Mouse (Mus musculus) myocyte (in vitro differentiated cells): ENCODE results near the gene Urad. TPM values are rescaled to one million over a fixed set of nuclear protein-coding genes. Genes with fewer than 3 reads are reported as not detected.

Experiments
- H3K27me3 ChIP-seq: one replicate; pipeline ENCODE4 v1.6.1; 2011; ENCODE audit not compliant: control insufficient read depth, insufficient read depth, insufficient read length
- H3K36me3 ChIP-seq: one replicate; pipeline ENCODE4 v1.6.1; 2011; ENCODE audit not compliant: control insufficient read depth, insufficient read depth
- H3K4me2 ChIP-seq: one replicate; pipeline ENCODE4 v1.6.1; 2011; ENCODE audit warnings: low read depth, control low read depth
- H3K4me3 ChIP-seq: one replicate; pipeline ENCODE4 v1.5.1; 2011; ENCODE audit warnings: mild to moderate bottlenecking, control low read depth, moderate library complexity
- H3K79me2 ChIP-seq: one replicate; pipeline ENCODE4 v1.6.1; 2011; ENCODE audit not compliant: control insufficient read depth, insufficient read depth
- H3ac ChIP-seq: one replicate; pipeline ENCODE4 v1.6.1; 2011; ENCODE audit not compliant: control insufficient read depth, insufficient read length
- CEBPB ChIP-seq: IDR thresholded peaks from 2 replicates; pipeline ENCODE4 v1.6.1; 2011; ENCODE audit warnings: mild to moderate bottlenecking, moderate library complexity; ENCODE audit not compliant: poor library complexity, insufficient read depth, severe bottlenecking
- E2F4 ChIP-seq: IDR thresholded peaks from one replicate; pipeline ENCODE4 v1.6.1; 2011; ENCODE audit warnings: mild to moderate bottlenecking, control low read depth, moderate library complexity; ENCODE audit not compliant: insufficient read depth
- MAX ChIP-seq: IDR thresholded peaks from one replicate; pipeline ENCODE4 v1.6.1; 2011; ENCODE audit warnings: low read depth, mild to moderate bottlenecking, control low read depth
- MYOD1 ChIP-seq, 3 experiments: IDR thresholded peaks; one replicate each; pipeline ENCODE4 v1.6.1; 2011; ENCODE audit warnings: control low read depth in 2 of 3, low read depth in 2 of 3, mild to moderate bottlenecking in 2 of 3, moderate library complexity in 1 of 3; ENCODE audit not compliant: insufficient read length in 2 of 3, control insufficient read depth in 1 of 3
- MYOG ChIP-seq, 3 experiments: IDR thresholded peaks; one replicate each; pipeline ENCODE4 v1.6.1; 2011; ENCODE audit warnings: control low read depth in 2 of 3, low read depth in 2 of 3, mild to moderate bottlenecking in 2 of 3; ENCODE audit not compliant: insufficient read length in 2 of 3, control insufficient read depth in 1 of 3, insufficient read depth in 1 of 3
- POLR2A ChIP-seq: IDR thresholded peaks from one replicate; pipeline ENCODE4 v1.6.1; 2011; ENCODE audit warnings: low read depth, mild to moderate bottlenecking, control low read depth, moderate library complexity; ENCODE audit not compliant: insufficient read length
- POLR2AphosphoS2 ChIP-seq: IDR thresholded peaks from one replicate; pipeline ENCODE4 v1.6.1; 2011; ENCODE audit warnings: low read depth, control low read depth; ENCODE audit not compliant: insufficient read length
- REST ChIP-seq: IDR thresholded peaks from one replicate; pipeline ENCODE4 v1.6.1; 2011; ENCODE audit warnings: mild to moderate bottlenecking, control low read depth, moderate library complexity; ENCODE audit not compliant: insufficient read depth, insufficient read length
- SRF ChIP-seq: IDR thresholded peaks from one replicate; pipeline ENCODE4 v1.6.1; 2011; ENCODE audit warnings: low read depth; ENCODE audit not compliant: control insufficient read depth, insufficient read length
- TCF12 ChIP-seq: IDR thresholded peaks from one replicate; pipeline ENCODE4 v1.6.1; 2011; ENCODE audit warnings: mild to moderate bottlenecking, control low read depth; ENCODE audit not compliant: poor library complexity, insufficient read depth, severe bottlenecking
- TCF3 ChIP-seq: IDR thresholded peaks from one replicate; pipeline ENCODE4 v1.6.1; 2011; ENCODE audit warnings: low read depth, control low read depth; ENCODE audit not compliant: insufficient read length
- USF1 ChIP-seq: IDR thresholded peaks from one replicate; pipeline ENCODE4 v1.6.1; 2011; ENCODE audit warnings: low read depth, mild to moderate bottlenecking, control low read depth, moderate library complexity
- polyA plus RNA-seq: library from polyadenylated mRNA; unstranded; fragments of >200 nt; fragmentation: generic; extraction: Trizol; gene quantifications from one replicate; pipeline ENCODE4 v1.2.1, GENCODE M21; 2012; ENCODE audit warnings: missing spikeins

The Urad gene
- polyA plus RNA-seq, 1 experiment, result not detected

GRCm38 (mm10) chr5:147358481-147358880 lies 36.2 kb upstream of the Urad start:
- Histone ChIP-seq H3ac (no peak overlapping the region), H3K4me2 (no peak overlapping the region)

DNA sequence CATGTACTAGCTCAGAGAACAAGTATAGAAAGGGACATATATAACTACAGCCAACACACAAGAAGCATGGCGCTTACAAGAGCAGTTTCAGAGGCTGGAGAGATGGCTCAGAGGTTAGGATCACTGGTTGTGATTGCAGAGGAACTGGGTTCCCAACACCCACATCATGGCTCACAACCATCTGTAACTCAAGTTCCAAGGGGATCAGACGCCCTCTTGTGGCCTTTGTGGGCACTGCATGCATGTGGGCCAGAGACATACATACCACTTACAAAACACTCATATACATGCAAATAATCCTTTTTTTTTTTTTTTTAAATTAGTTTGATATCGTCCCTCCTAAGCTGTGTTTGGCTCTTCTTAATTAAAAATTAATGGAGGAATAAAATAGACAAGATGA lies 35.3 kb upstream of the Urad start:
- H3K4me2 ChIP-seq, result no peak overlapping the region
- no peak overlapping the region for H3K4me3 ChIP-seq
- H3ac ChIP-seq, result no peak overlapping the region
- no peaks in the 10 kb centered on the region for H3K79me2 ChIP-seq
- TF ChIP-seq USF1 (no peak), POLR2AphosphoS2 (no peak), REST (no peak), MYOD1 (IDR thresholded peaks at IDR 0.05; ENCODE audit: control insufficient read depth in 1 of 3, insufficient read length in 2 of 3, low read depth in 2 of 3) (no peak), SRF (no peak), E2F4 (no peak), CEBPB (no peak), POLR2A (no peak), TCF3 (no peak), MYOG (IDR thresholded peaks at IDR 0.05; ENCODE audit: control insufficient read depth in 1 of 3, insufficient read depth in 1 of 3, insufficient read length in 2 of 3, low read depth in 2 of 3) (no peak)
- no peaks in the 10 kb centered on the region for H3K27me3 ChIP-seq
- H3K36me3 ChIP-seq, result no peaks in the 10 kb centered on the region

More at GRCm38 (mm10) chr5:147358481-147358880, 36.2 kb upstream of the Urad start:
- Histone ChIP-seq H3K79me2 (no peaks in the 10 kb centered on the region), H3K27me3 (no peaks in the 10 kb centered on the region), H3K4me3 (no peak overlapping the region), H3K36me3 (no peaks in the 10 kb centered on the region)
- TF ChIP-seq MAX (no peak), REST (no peak), E2F4 (no peak), USF1 (no peak), MYOD1 (IDR thresholded peaks at IDR 0.05; ENCODE audit: control insufficient read depth in 1 of 3, insufficient read length in 2 of 3, low read depth in 2 of 3) (no peak), TCF12 (no peak), SRF (no peak), CEBPB (no peak)

DNA sequence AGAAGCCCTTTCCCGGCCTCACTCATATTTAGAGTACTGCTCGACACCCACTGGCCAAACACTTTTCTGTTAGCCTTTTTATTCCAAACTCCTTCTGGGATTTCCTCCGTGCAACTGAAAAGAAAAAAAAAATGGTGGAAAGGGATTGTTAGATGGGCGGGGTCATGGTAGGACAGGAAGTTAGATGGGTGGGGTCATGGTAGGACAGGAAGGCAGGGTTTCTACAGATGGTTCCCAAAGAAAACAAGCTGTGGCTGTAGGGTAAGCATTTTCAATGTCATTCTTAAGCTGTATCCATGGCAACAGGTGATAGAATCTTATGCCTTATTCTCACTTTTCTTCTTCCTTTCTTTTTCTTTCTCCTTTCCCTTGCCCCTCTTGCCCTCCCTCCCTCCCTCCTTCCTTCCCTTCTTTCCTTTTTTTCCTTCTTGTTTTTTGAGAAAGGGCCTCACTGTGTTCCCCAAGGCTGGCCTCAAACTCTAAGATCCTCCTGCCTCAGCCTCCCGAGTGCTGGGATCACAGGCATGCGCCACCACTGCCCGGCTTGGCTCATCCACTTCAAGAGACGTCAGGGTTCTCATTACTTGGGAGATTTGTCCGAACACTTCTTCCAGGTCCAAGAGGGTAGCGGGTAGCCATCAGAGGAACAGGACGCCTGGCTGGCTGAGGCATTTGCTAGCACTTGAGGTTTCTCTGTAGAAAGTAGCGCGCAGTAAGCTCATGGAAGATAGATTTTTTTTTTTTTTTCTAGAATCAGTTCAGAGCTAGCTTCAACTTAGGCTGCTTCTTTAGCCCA lies 34.2 kb upstream of the Urad start:
- Histone ChIP-seq H3ac (no peak overlapping the region), H3K36me3 (no peaks in the 10 kb centered on the region), H3K79me2 (no peaks in the 10 kb centered on the region), H3K4me2 (no peak overlapping the region), H3K4me3 (no peak overlapping the region), H3K27me3 (no peaks in the 10 kb centered on the region)
- TF ChIP-seq REST (no peak), SRF (no peak), POLR2AphosphoS2 (no peak), E2F4 (no peak)

GRCm38 (mm10) chr5:147355788-147356187 lies 33.5 kb upstream of the Urad start:
- Histone ChIP-seq H3K36me3 (no peaks in the 10 kb centered on the region), H3K27me3 (no peaks in the 10 kb centered on the region), H3K4me3 (no peak overlapping the region), H3ac (no peak overlapping the region), H3K4me2 (no peak overlapping the region), H3K79me2 (no peaks in the 10 kb centered on the region)
- TF ChIP-seq SRF (no peak), USF1 (no peak), TCF3 (no peak), POLR2AphosphoS2 (no peak), POLR2A (no peak), TCF12 (no peak), MYOD1 (IDR thresholded peaks at IDR 0.05; ENCODE audit: control insufficient read depth in 1 of 3, insufficient read length in 2 of 3, low read depth in 2 of 3) (no peak), CEBPB (no peak), MYOG (IDR thresholded peaks at IDR 0.05; ENCODE audit: control insufficient read depth in 1 of 3, insufficient read depth in 1 of 3, insufficient read length in 2 of 3, low read depth in 2 of 3) (no peak), E2F4 (no peak), REST (no peak), MAX (no peak)

- Histone ChIP-seq H3K79me2 (no peaks in the 10 kb centered on the region), H3K27me3 (no peaks in the 10 kb centered on the region), H3K4me2 (no peak overlapping the region), H3K36me3 (no peaks in the 10 kb centered on the region), H3ac (no peak overlapping the region), H3K4me3 (no peak overlapping the region)
- TF ChIP-seq MAX (no peak), POLR2AphosphoS2 (no peak), MYOD1 (IDR thresholded peaks at IDR 0.05; ENCODE audit: control insufficient read depth in 1 of 3, insufficient read length in 2 of 3, low read depth in 2 of 3) (no peak), POLR2A (no peak), SRF (no peak), REST (no peak), USF1 (no peak), TCF3 (no peak), MYOG (IDR thresholded peaks at IDR 0.05; ENCODE audit: control insufficient read depth in 1 of 3, insufficient read depth in 1 of 3, insufficient read length in 2 of 3, low read depth in 2 of 3) (no peak), CEBPB (no peak), E2F4 (no peak)
Observed at GRCm38 (mm10) chr5:147354985-147355384, 32.7 kb upstream of the Urad start.
